Mouse (Mus musculus): ENCODE measurements at regions not wholly inside any gene's neighbourhood (a gene's known extent, or its start where the extent isn't known, plus 50 kb on each side); places are given as distances from the start of the nearest gene placed in this dataset.

DNA sequence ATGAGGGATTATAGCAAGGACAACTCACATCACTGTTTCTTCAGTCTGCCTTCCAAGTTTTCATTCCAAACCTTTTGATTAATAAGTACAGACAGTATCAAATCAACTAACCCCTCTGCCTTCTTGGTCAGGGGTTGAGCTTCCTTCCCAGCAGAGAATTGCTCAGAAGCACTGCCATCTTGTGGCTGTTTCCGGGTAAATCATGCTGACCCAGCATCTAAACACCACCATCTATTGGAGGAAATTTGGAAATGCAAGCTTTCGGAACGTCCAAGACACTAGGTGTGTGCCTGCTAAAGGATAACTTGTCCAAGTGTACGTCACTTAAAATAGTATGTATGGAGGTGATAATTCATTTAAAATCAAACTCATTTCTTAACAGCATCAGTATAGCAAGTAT is 231.7 kb upstream of the Ank start:
- TF ChIP-seq EP300 (IDR thresholded peaks at IDR 0.05; ENCODE audit: low read depth) (no peak), CTCF (IDR thresholded peaks at IDR 0.05; ENCODE audit: low read depth) (peak; percentile 98)
- H3K4me3 ChIP-seq (ENCODE audit: low read depth, low read length), result no peak overlapping the region
- DNase-seq (ENCODE audit: low spot score) (peak; percentile 45), ATAC-seq (ENCODE audit: insufficient read depth, low read depth) (no peak)
- 17% methylated on average over 4 of the region's 4 CpGs for WGBS
- no peaks in the 10 kb centered on the region for H3K27me3 ChIP-seq (ENCODE audit: control insufficient read depth, insufficient read depth, low read length)
- H3K4me2 ChIP-seq (ENCODE audit: low read depth, low read length), result no peak overlapping the region
- no peaks in the 10 kb centered on the region for H3K36me3 ChIP-seq (replicated peaks; ENCODE audit: control insufficient read depth, insufficient read depth, low read length)
- no peaks in the 10 kb centered on the region for H3K4me1 ChIP-seq (ENCODE audit: control insufficient read depth, insufficient read depth)
- no peaks in the 10 kb centered on the region for H3K9me3 ChIP-seq (replicated peaks; ENCODE audit: control insufficient read depth, low read length)
- H3K27ac ChIP-seq (ENCODE audit: low read depth), result no peak overlapping the region
- H3K9ac ChIP-seq (replicated peaks; ENCODE audit: low read depth, low read length), result no peak overlapping the region

DNA sequence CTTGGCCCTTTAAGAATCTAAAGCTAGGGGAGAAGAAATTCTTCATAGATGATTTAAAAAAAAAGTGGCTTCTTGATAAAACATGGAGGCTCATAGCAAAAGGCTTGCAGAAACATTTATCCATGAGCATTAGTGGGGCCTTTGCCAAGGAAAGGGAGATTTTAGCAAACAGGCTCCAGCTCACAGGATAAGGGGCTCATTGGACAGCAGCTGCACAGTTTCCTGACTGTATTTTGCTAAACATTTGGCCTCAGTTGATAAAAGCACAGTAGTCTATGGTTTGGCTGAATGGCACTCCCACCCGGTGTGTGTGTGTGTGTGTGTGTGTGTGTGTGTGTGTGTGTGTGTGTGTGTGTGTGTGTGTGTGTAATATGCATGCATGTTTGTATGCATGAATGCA is 228.2 kb upstream of the Ank start:
- Histone ChIP-seq H3K27me3 (ENCODE audit: control insufficient read depth, insufficient read depth, low read length) (no peaks in the 10 kb centered on the region), H3K4me3 (ENCODE audit: low read depth, low read length) (no peak overlapping the region), H3K9ac (replicated peaks; ENCODE audit: low read depth, low read length) (no peak overlapping the region), H3K9me3 (replicated peaks; ENCODE audit: control insufficient read depth, low read length) (no peaks in the 10 kb centered on the region), H3K4me2 (ENCODE audit: low read depth, low read length) (no peak overlapping the region), H3K4me1 (ENCODE audit: control insufficient read depth, insufficient read depth) (no peaks in the 10 kb centered on the region), H3K36me3 (replicated peaks; ENCODE audit: control insufficient read depth, insufficient read depth, low read length) (no peaks in the 10 kb centered on the region), H3K27ac (ENCODE audit: low read depth) (no peak overlapping the region)
- DNase-seq (ENCODE audit: low spot score), result peak; percentile 36
- 60% methylated on average over 1 of the region's 1 CpGs for WGBS
- no peak for TF ChIP-seq CTCF (IDR thresholded peaks at IDR 0.05; ENCODE audit: low read depth)
- TF ChIP-seq EP300 (IDR thresholded peaks at IDR 0.05; ENCODE audit: low read depth), result no peak
- peak; percentile 51 for ATAC-seq (ENCODE audit: insufficient read depth, low read depth)

DNA sequence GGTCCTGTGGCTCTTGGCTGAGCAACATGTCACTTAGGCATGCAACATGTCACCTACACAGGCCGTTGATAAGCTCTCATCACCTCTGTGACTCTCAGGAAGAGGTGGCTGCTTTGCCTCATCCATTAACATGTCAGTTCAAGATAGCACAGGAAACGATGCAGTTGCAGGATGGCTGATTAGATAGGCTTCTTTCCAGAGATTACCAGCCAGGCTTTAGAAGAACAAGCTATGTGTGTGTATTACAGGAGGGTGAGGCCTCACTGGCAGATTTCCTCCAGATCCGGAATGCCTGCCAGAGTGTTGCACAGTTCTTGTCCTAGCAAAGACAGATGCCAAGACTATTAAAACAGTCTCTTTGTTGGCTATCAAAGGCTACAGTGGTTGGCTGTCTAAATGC is 220.2 kb upstream of the Ank start:
- DNase-seq (ENCODE audit: low spot score) (no peak), ATAC-seq (ENCODE audit: insufficient read depth, low read depth) (peak; percentile 49; the same call in 1 of the 2 replicates)
- 2% methylated on average over 3 of the region's 3 CpGs for WGBS
- no peak overlapping the region for H3K9ac ChIP-seq (replicated peaks; ENCODE audit: low read depth, low read length)
- TF ChIP-seq CTCF (IDR thresholded peaks at IDR 0.05; ENCODE audit: low read depth) (no peak), EP300 (IDR thresholded peaks at IDR 0.05; ENCODE audit: low read depth) (0 out of 2 replicates have a peak, but pooled peaks have one; percentile 41)
- peaks cover 8% of the 10 kb centered on the region; the same call in 1 of the 2 replicates for H3K4me1 ChIP-seq (ENCODE audit: control insufficient read depth, insufficient read depth)
- H3K4me3 ChIP-seq (ENCODE audit: low read depth, low read length), result no peak overlapping the region
- H3K4me2 ChIP-seq (ENCODE audit: low read depth, low read length), result 0 out of 2 replicates have a peak overlapping the region, but pooled peaks have one; percentile 1
- H3K27me3 ChIP-seq (ENCODE audit: control insufficient read depth, insufficient read depth, low read length), result no peaks in the 10 kb centered on the region
- H3K9me3 ChIP-seq (replicated peaks; ENCODE audit: control insufficient read depth, low read length), result no peaks in the 10 kb centered on the region
- H3K36me3 ChIP-seq (replicated peaks; ENCODE audit: control insufficient read depth, insufficient read depth, low read length), result no peaks in the 10 kb centered on the region
- no peak overlapping the region for H3K27ac ChIP-seq (ENCODE audit: low read depth)

DNA sequence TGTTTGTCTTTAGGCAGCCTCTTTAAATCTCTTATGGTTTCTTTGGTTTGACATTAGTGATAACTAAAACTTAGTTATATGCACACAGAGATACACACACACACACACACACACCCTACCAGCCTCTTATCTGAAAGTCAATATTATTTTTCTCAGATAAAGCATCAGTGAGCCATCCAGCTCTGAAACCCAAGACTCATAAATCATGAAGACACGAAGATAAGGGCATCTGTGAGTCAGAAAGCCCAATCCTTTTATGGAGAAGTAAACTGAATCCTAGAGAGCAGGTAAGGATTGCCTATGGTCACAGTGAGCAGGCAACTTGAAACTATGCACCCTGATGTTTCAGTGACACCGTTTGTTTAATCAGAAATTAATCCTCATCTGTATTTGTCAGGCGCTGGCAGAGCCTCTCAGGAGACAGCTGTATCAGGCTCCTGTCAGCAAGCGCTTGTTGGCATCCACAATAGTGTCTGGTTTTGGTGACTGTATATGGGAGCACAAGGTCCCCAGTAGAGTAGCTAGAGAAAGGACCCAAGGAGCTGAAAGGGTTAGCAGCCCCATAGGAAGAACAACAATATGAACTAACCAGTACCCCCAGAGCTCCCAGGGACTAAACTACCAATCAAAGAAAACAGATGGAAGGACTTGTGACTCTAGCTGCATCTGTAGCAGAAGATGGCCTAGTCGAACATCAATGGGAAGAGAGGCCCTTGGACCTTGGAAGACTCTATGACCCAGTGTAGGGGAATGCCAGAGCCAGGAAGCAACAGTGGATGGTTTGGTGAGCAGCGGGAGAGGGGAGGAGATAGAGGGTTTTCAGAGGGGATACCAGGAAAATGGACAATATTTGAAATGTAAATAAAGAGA is 207.3 kb upstream of the Ank start:
- H3K27me3 ChIP-seq (ENCODE audit: control insufficient read depth, insufficient read depth, low read length), result no peaks in the 10 kb centered on the region
- no peak overlapping the region for H3K27ac ChIP-seq (ENCODE audit: low read depth)
- H3K4me2 ChIP-seq (ENCODE audit: low read depth, low read length), result no peak overlapping the region
- WGBS, result 47% methylated on average over 6 of the region's 6 CpGs
- TF ChIP-seq EP300 (IDR thresholded peaks at IDR 0.05; ENCODE audit: low read depth) (no peak), CTCF (IDR thresholded peaks at IDR 0.05; ENCODE audit: low read depth) (no peak)
- H3K9me3 ChIP-seq (replicated peaks; ENCODE audit: control insufficient read depth, low read length), result no peaks in the 10 kb centered on the region
- ATAC-seq (ENCODE audit: insufficient read depth, low read depth) (no peak), DNase-seq (ENCODE audit: low spot score) (no peak)
- no peaks in the 10 kb centered on the region for H3K4me1 ChIP-seq (ENCODE audit: control insufficient read depth, insufficient read depth)
- no peak overlapping the region for H3K4me3 ChIP-seq (ENCODE audit: low read depth, low read length)
- no peaks in the 10 kb centered on the region for H3K36me3 ChIP-seq (replicated peaks; ENCODE audit: control insufficient read depth, insufficient read depth, low read length)
- H3K9ac ChIP-seq (replicated peaks; ENCODE audit: low read depth, low read length), result no peak overlapping the region

DNA sequence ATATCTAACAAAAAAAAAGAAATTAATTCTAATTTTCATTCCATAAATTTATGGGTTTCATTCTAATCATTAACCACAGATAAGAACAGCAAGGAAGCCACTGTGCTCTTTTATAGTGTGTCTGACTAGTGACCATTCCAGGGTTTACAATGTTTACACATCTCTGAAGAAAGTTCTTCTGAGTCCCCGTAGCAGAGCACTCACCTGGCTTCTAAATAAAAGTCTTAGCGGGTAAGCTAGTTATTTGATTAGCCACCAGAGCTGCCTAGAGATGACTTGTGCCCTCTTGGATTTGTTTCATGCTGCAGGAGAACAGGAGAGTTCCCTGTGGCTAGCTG is 206.7 kb upstream of the Ank start:
- H3K27me3 ChIP-seq (ENCODE audit: control insufficient read depth, insufficient read depth, low read length), result no peaks in the 10 kb centered on the region
- no peaks in the 10 kb centered on the region for H3K36me3 ChIP-seq (replicated peaks; ENCODE audit: control insufficient read depth, insufficient read depth, low read length)
- H3K4me2 ChIP-seq (ENCODE audit: low read depth, low read length), result no peak overlapping the region
- 74% methylated on average over 2 of the region's 2 CpGs for WGBS
- no peak overlapping the region for H3K27ac ChIP-seq (ENCODE audit: low read depth)
- DNase-seq (ENCODE audit: low spot score) (no peak), ATAC-seq (ENCODE audit: insufficient read depth, low read depth) (no peak)
- no peaks in the 10 kb centered on the region for H3K4me1 ChIP-seq (ENCODE audit: control insufficient read depth, insufficient read depth)
- no peak overlapping the region for H3K9ac ChIP-seq (replicated peaks; ENCODE audit: low read depth, low read length)
- TF ChIP-seq CTCF (IDR thresholded peaks at IDR 0.05; ENCODE audit: low read depth) (no peak), EP300 (IDR thresholded peaks at IDR 0.05; ENCODE audit: low read depth) (no peak)
- no peak overlapping the region for H3K4me3 ChIP-seq (ENCODE audit: low read depth, low read length)
- no peaks in the 10 kb centered on the region for H3K9me3 ChIP-seq (replicated peaks; ENCODE audit: control insufficient read depth, low read length)

DNA sequence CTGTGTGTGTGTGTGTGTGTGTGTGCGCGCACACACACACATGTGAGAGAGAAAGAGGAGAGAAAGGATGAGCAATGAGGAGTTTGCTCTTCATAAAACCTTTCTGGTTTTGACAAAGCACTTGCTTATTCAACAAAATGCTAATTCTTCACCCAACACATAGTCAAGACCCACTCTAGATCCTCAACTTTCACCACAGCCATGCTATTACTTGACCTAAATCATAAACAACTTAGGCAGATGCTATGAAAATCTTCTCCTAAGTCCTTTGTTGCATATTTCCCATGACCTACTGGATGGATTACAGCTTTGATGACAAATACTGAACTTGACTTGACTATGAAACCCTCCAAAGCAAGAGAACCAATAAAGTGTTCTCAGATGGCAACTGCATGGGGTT is 196.3 kb upstream of the Ank start:
- Histone ChIP-seq H3K9ac (replicated peaks; ENCODE audit: low read depth, low read length) (no peak overlapping the region), H3K9me3 (replicated peaks; ENCODE audit: control insufficient read depth, low read length) (no peaks in the 10 kb centered on the region), H3K4me3 (ENCODE audit: low read depth, low read length) (no peak overlapping the region), H3K4me1 (ENCODE audit: control insufficient read depth, insufficient read depth) (no peaks in the 10 kb centered on the region), H3K27me3 (ENCODE audit: control insufficient read depth, insufficient read depth, low read length) (no peaks in the 10 kb centered on the region), H3K27ac (ENCODE audit: low read depth) (no peak overlapping the region), H3K4me2 (ENCODE audit: low read depth, low read length) (no peak overlapping the region), H3K36me3 (replicated peaks; ENCODE audit: control insufficient read depth, insufficient read depth, low read length) (no peaks in the 10 kb centered on the region)
- DNase-seq (ENCODE audit: low spot score) (no peak), ATAC-seq (ENCODE audit: insufficient read depth, low read depth) (no peak)
- WGBS, result 89% methylated on average over 2 of the region's 2 CpGs
- TF ChIP-seq CTCF (IDR thresholded peaks at IDR 0.05; ENCODE audit: low read depth) (no peak), EP300 (IDR thresholded peaks at IDR 0.05; ENCODE audit: low read depth) (no peak)

All from heart, postnatal 0 days (tissue).